Mouse (Mus musculus) embryonic facial prominence, embryonic 11.5 days (tissue): Measurements from ENCODE around the gene Gnpnat1. TPM values are rescaled to one million over a fixed set of nuclear protein-coding genes. Genes with fewer than 3 reads are reported as not detected.

Experiments
- ATAC-seq: fragments of 200-750 bp; cut with Nextera tagmentation; replicated peaks from 2 replicates; pipeline ENCODE4 v1.8.0; 2017; ENCODE audit warnings: low read depth; ENCODE audit not compliant: insufficient number of reproducible peaks, low FRiP score, low TSS enrichment
- DNase-seq: peaks from one replicate; pipeline ENCODE4 v3.0.0-alpha.2; 2015; ENCODE audit warnings: low spot score
- H3K27ac ChIP-seq: fragments of 300-500 bp; sonication (generic); replicated peaks from 2 replicates; pipeline ENCODE4 v1.5.1; 2014; ENCODE audit warnings: mild to moderate bottlenecking, low read depth, low read length, control low read depth
- H3K27me3 ChIP-seq: fragments of 300-500 bp; sonication (generic); 2 replicates; pipeline ENCODE4 v1.6.1; 2014; ENCODE audit warnings: mild to moderate bottlenecking, low read length, moderate library complexity, mixed read lengths; ENCODE audit not compliant: control insufficient read depth, insufficient read depth
- H3K36me3 ChIP-seq: fragments of 300-500 bp; sonication (generic); replicated peaks from 2 replicates; pipeline ENCODE4 v1.6.1; 2014; ENCODE audit warnings: low read depth, mild to moderate bottlenecking, low read length, moderate library complexity, mixed read lengths; ENCODE audit not compliant: control insufficient read depth, insufficient read depth
- H3K4me1 ChIP-seq: fragments of 300-500 bp; sonication (generic); 2 replicates; pipeline ENCODE4 v1.6.1; 2014; ENCODE audit warnings: low read length, mixed read lengths; ENCODE audit not compliant: control insufficient read depth, insufficient read depth
- H3K4me2 ChIP-seq: fragments of 300-500 bp; sonication (generic); 2 replicates; pipeline ENCODE4 v1.6.1; 2014; ENCODE audit warnings: low read depth, mild to moderate bottlenecking, control low read depth, low read length, moderate library complexity
- H3K4me3 ChIP-seq: fragments of 300-500 bp; sonication (generic); 2 replicates; pipeline ENCODE4 v1.5.1; 2014; ENCODE audit warnings: low read depth, low read length, control low read depth
- H3K9ac ChIP-seq: fragments of 300-500 bp; sonication (generic); replicated peaks from 2 replicates; pipeline ENCODE4 v1.6.1; 2014; ENCODE audit warnings: mild to moderate bottlenecking, control low read depth, low read length
- H3K9me3 ChIP-seq: fragments of 300-500 bp; sonication (generic); replicated peaks from 2 replicates; pipeline ENCODE4 v1.6.1; 2016; ENCODE audit warnings: mild to moderate bottlenecking, low read length, inconsistent platforms, mixed read lengths; ENCODE audit not compliant: control insufficient read depth
- WGBS: fragments of 180-500 bp; shearing (Covaris S2); extraction: QIAGEN DNeasy Blood & Tissue Kit; methylation state at CpG from one replicate; pipeline ENCODE4 v1.1.7; 2014; 5-methylcytosine and 5-hydroxymethylcytosine counted together
- polyA plus RNA-seq: library from polyadenylated mRNA; unstranded; fragments of >200 nt; fragmentation: Nextera tagmentation; extraction: Ambion mirVana; gene quantifications from 2 replicates; pipeline ENCODE4 v1.2.1, GENCODE M21; 2014

Gnpnat1 gene
- polyA plus RNA-seq, 1 experiment from 2014 or later = 50.8 TPM

DNA sequence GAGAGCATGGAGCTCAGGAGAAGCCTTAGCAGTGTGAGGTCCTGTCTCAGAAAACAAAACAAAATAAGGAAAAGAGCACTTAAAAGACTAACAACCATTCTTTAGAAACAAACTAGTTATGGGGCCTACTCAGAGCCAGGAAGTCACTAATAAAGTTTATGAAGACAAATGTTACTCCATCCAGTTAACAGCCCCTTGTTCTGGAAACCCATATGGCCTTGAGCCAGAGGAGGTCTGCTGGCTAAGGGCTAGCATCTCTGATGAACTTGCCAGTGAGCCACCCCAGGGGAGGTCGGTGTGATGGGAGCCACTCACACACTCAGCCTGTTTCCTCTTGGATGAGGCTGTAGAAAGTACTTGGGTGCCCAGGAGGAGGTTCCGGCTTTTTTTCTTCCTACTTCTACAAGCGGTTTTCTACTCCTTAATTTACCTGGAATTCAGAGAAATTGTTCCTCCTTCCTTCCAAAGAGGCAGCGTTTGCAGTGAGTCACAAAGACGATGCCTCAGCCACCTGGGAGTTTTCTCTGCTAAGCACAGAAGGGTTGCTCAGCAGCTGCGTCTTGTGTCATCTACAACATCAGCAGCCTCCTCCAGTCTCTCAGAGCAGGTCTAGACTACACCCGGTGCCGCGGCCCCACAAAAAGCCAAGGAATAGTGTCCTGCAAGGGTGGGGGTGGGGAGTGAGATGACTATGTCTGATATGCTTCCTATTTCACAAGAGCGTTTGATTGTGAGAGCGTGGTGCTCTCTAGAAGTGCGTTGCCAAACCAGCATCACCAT is 38.3 kb upstream of the Gnpnat1 start:
- Histone ChIP-seq H3K27me3 (no peaks in the 10 kb centered on the region), H3K4me1 (peaks cover 2% of the 10 kb centered on the region; the same call in 1 of the 2 replicates), H3K27ac (no peak overlapping the region), H3K36me3 (no peaks in the 10 kb centered on the region), H3K9me3 (no peaks in the 10 kb centered on the region), H3K9ac (no peak overlapping the region), H3K4me2 (no peak overlapping the region), H3K4me3 (no peak overlapping the region)
- WGBS = 61% methylated on average over 12 of the region's 12 CpGs
- no peak for ATAC-seq
- DNase-seq = no peak

DNA sequence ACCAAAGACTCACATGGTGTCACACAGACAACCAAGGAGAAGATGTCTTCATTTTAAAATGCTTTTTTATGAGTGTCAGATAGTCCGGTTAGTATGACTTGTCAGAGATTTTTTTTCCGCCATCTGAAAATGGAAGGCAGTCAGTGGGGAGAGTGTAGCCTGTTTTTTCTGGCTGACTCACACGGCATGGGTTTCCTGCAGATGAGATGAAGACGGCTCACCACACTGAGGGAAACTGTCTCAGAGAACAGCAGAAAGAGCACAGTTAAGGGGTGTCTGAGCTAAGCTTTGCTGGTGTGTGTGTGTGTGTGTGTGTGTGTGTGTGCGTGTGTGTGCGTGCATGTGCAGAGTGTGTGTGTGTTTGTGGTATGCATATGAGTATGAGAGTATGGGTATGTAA is 36.6 kb upstream of the Gnpnat1 start:
- Histone ChIP-seq H3K4me1 (peaks cover 2% of the 10 kb centered on the region; the same call in 1 of the 2 replicates), H3K9ac (no peak overlapping the region), H3K9me3 (no peaks in the 10 kb centered on the region), H3K27ac (no peak overlapping the region), H3K4me3 (no peak overlapping the region), H3K4me2 (no peak overlapping the region), H3K27me3 (no peaks in the 10 kb centered on the region), H3K36me3 (no peaks in the 10 kb centered on the region)
- 64% methylated on average over 6 of the region's 6 CpGs for WGBS
- DNase-seq = peak; percentile 14
- 0 out of 2 replicates have a peak, but pooled peaks have one; percentile 26 for ATAC-seq

DNA sequence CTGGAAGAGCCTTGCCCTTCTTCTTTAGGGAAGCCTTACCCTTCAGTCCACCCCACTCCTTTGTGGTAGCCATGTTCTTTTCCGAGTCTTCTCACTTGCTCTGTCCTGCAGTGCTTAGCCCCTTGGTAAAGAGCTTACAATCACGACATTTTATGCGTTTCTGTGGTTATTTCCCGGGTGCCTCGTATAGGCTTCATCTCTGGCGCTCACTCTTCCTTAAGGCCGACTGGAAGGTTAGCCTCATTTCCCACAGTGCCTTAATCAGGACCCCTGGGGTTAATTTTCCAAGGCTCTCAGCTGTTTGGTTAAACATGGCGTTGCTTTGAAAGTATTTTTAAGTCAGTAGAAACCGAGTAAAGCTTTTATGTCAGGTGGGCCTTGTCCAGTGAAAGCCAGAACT is 34.7 kb upstream of the Gnpnat1 start:
- H3K9me3 ChIP-seq = no peaks in the 10 kb centered on the region
- H3K27me3 ChIP-seq = no peaks in the 10 kb centered on the region
- H3K4me1 ChIP-seq = peaks cover 2% of the 10 kb centered on the region; the same call in 1 of the 2 replicates
- H3K4me2 ChIP-seq = no peak overlapping the region
- no peak overlapping the region for H3K27ac ChIP-seq
- H3K4me3 ChIP-seq = no peak overlapping the region
- no peaks in the 10 kb centered on the region for H3K36me3 ChIP-seq
- H3K9ac ChIP-seq = no peak overlapping the region
- no peak for ATAC-seq
- WGBS = 77% methylated on average over 9 of the region's 9 CpGs
- DNase-seq = no peak

DNA sequence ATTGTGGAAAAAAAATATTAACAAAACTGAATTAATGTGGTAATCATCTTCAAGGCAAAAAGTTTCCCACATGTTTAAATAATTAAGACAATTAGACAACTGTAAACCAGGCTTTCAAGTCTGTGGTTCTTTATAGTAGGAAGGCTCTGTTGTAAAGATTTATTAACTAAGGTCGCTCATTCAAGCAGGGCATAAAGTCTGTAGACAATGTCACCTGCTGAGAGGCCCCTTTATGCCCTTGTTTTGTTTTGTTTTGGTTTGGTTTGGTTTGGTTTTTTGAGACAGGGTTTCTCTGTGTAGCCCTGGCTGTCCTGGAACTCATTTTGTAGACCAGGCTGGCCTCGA is 34.2 kb upstream of the Gnpnat1 start:
- ATAC-seq (no peak), DNase-seq (no peak)
- no peak overlapping the region for H3K4me2 ChIP-seq
- H3K27ac ChIP-seq = no peak overlapping the region
- 59% methylated on average over 2 of the region's 2 CpGs for WGBS
- H3K36me3 ChIP-seq = no peaks in the 10 kb centered on the region
- no peaks in the 10 kb centered on the region for H3K9me3 ChIP-seq
- H3K27me3 ChIP-seq = no peaks in the 10 kb centered on the region
- H3K9ac ChIP-seq = no peak overlapping the region
- H3K4me1 ChIP-seq = peaks cover 2% of the 10 kb centered on the region; the same call in 1 of the 2 replicates
- no peak overlapping the region for H3K4me3 ChIP-seq

DNA sequence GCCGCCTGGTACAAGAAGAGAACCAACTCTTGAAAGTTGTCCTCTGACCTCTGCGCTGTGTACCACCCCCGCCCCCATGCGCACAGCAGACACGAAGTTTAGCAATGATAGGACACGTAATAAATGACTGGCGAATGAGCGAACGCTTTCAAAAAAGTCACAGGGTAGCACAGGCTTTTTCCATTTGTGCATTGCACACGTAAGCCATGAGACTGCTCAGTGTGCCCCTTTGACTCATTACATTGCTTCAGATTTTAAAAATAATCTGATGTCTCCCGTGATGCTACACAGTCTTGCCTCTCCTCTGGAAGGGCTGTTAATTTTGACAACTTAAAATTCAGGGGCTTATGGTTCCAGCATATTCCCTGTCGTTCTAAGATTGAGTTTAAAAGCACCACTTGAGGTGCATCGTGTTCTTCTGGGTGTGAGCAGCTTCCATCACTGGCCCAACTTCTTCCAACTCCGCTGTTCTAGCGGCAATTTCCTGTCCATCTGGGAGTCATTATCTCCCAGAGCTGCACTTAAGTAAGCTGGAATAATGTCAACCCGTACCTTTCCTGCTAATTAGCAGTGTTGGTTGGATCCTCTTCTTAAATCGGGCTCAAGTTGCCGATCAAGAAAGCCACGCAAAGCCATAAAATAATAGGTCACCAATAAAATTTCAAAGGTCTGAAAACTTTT is 33.7 kb upstream of the Gnpnat1 start:
- peak; percentile 80 for DNase-seq
- H3K27me3 ChIP-seq = no peaks in the 10 kb centered on the region
- no peak overlapping the region for H3K4me3 ChIP-seq
- no peaks in the 10 kb centered on the region for H3K36me3 ChIP-seq
- no peak overlapping the region for H3K4me2 ChIP-seq
- H3K9ac ChIP-seq = no peak overlapping the region
- 44% methylated on average over 19 of the region's 19 CpGs for WGBS
- no peak for ATAC-seq
- no peak overlapping the region; the same call in 1 of the 2 replicates for H3K27ac ChIP-seq
- H3K4me1 ChIP-seq = peaks cover 2% of the 10 kb centered on the region; the same call in 1 of the 2 replicates
- no peaks in the 10 kb centered on the region for H3K9me3 ChIP-seq

DNA sequence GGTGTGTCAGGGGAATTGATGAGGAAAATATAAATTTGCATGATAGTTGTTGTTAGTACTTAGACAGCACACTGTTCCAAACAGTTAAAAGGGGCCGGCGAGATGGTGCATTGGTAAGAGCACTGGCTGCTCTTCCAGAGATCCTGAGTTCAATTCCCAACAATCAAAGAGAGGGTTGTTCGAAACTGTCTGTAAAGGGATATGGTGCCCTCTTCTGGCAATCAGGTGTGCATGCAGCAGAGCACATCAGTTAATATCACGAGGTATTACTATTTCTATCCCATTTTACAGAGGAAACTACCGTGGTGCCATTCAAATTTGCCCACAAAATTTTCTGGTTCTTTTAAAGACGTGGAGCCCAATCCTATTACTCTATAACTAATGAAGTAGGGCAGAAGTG is 29.5 kb upstream of the Gnpnat1 start:
- no peak overlapping the region for H3K9ac ChIP-seq
- DNase-seq (no peak), ATAC-seq (no peak)
- peaks cover 2% of the 10 kb centered on the region; the same call in 1 of the 2 replicates for H3K4me1 ChIP-seq
- no peak overlapping the region for H3K27ac ChIP-seq
- no peaks in the 10 kb centered on the region for H3K27me3 ChIP-seq
- H3K4me3 ChIP-seq = no peak overlapping the region
- WGBS = 74% methylated on average over 6 of the region's 6 CpGs
- H3K4me2 ChIP-seq = no peak overlapping the region
- no peaks in the 10 kb centered on the region for H3K36me3 ChIP-seq
- H3K9me3 ChIP-seq = no peaks in the 10 kb centered on the region; the same call in 1 of the 2 replicates

DNA sequence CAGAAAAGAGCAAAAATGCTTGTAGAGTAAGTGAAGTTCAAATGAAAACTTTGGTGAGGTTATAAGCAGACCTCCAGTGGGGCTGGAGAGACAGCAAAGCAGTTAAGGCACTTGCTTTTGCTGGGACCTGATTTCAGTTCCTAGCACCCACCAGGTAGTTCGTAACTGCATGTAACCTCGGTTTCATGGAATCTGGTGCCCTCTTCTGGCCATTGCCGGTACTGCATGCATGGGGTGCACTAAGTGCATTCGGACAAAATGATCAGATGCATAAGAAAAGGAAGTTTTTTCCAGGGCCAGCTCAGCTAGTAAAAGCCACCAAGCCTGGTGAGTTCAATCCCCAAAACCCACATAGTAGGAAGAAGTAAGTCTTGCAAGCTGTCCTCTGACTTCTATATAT is 27.3 kb upstream of the Gnpnat1 start:
- H3K27ac ChIP-seq = no peak overlapping the region
- 73% methylated on average over 4 of the region's 4 CpGs for WGBS
- H3K9me3 ChIP-seq = no peaks in the 10 kb centered on the region; the same call in 1 of the 2 replicates
- no peaks in the 10 kb centered on the region for H3K4me1 ChIP-seq
- no peaks in the 10 kb centered on the region for H3K36me3 ChIP-seq
- DNase-seq (no peak), ATAC-seq (no peak)
- no peaks in the 10 kb centered on the region for H3K27me3 ChIP-seq
- no peak overlapping the region for H3K4me3 ChIP-seq
- H3K4me2 ChIP-seq = no peak overlapping the region
- no peak overlapping the region for H3K9ac ChIP-seq
